Mouse (Mus musculus): ENCODE results near the gene Ufm1.

DNA sequence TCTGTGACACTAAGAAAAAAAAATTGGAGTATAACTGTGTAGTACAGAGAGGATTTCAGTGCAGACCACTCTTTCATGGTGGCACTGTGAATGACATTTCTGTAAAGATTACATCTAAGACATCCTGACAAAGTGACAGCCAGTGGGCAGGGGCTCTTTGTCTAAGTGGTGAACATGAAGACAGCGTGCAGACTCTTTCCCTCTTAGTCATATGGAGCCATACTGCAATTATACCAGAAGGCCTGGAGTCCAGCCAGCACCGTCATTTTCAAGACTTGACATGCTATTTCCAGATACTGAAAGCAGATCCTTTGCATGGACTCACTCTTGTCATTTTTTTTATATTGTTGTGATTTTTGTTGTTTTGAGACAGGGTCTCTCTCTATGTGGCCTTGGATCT lies 29.4 kb downstream of the Ufm1 start:
- no peak for TF ChIP-seq CTCF (IDR thresholded peaks at IDR 0.05; ENCODE audit: low read depth, low read length)
- TF ChIP-seq POLR2A (IDR thresholded peaks at IDR 0.05; ENCODE audit: insufficient read depth, low read length), result no peak
- TF ChIP-seq EP300 (IDR thresholded peaks at IDR 0.05; ENCODE audit: insufficient read depth, low read depth, low read length), result no peak

Data from ES-Bruce4 (cell line).